ENCODE assay signal across 10 mouse cellular contexts in genomic region chr2:31845896-31846691, GRCm38 (mm10). TPM values are rescaled to one million over a fixed set of nuclear protein-coding genes. Genes with fewer than 3 reads are reported as not detected.
DNase-seq lines count a peak whose midpoint lies in the region; ATAC-seq lines count a peak whose summit lies in the region.
"Had no signal": no experiment of that assay in that cellular context is flagged by ENCODE, and none has a peak within 500 bp of the region (broad histone marks: within the 10 kb centered on the region; RNA-seq: fewer than 3 reads in every experiment).

Gene Fibcd1, minus strand, starts transcription at chr2:31846005.

- under 1% methylated on average over 88 of the region's 88 CpGs for WGBS in liver, embryonic 13.5 days (ENCODE audit: insufficient replicate concordance)
- under 1% methylated on average over 70 of the region's 88 CpGs for WGBS in stomach, embryonic 16.5 days

- DNase-seq in frontal cortex, postnatal 10 days (ENCODE audit: low spot score in 2 of 2): no peak
- peak; percentile 53 for DNase-seq in right cerebral cortex, postnatal 4 days
- no peak for DNase-seq in right cerebral cortex, postnatal 25 days
- peak; percentile 22 for DNase-seq in heart, postnatal 4 days
- DNase-seq in liver, embryonic 13.5 days: no peak
- DNase-seq in spleen, adult 18-20 months: no peak

- peaks cover 68% of the 10 kb centered on the region for H3K27me3 ChIP-seq in liver, embryonic 13.5 days
- H3K27me3 ChIP-seq in stomach, embryonic 16.5 days (ENCODE audit: control insufficient read depth, insufficient read depth, low read length): peaks cover 40% of the 10 kb centered on the region

- peaks cover 21% of the 10 kb centered on the region for H3K4me1 ChIP-seq in liver, embryonic 13.5 days (replicated peaks)
- H3K4me1 ChIP-seq in stomach, embryonic 16.5 days (ENCODE audit: control insufficient read depth, insufficient read depth, low read length): peaks cover 11% of the 10 kb centered on the region

- no peaks in the 10 kb centered on the region for H3K9me3 ChIP-seq in liver, embryonic 13.5 days (replicated peaks)
- no peaks in the 10 kb centered on the region for H3K9me3 ChIP-seq in stomach, embryonic 16.5 days (replicated peaks; ENCODE audit: control insufficient read depth, low read length)

- H3K27ac ChIP-seq in liver, embryonic 13.5 days: no peak within 1 kb of the TSS
- no peak within 1 kb of the TSS for H3K27ac ChIP-seq in stomach, embryonic 16.5 days (ENCODE audit: low read length)

- peak within 1 kb of the TSS; percentile 22; the same call in 1 of the 2 replicates for H3K9ac ChIP-seq in liver, embryonic 13.5 days
- peak within 1 kb of the TSS; percentile 52 for H3K9ac ChIP-seq in stomach, embryonic 16.5 days (ENCODE audit: low read length)

- peak within 1 kb of the TSS; percentile 48 for H3K4me3 ChIP-seq in liver, embryonic 13.5 days (replicated peaks)
- H3K4me3 ChIP-seq in stomach, embryonic 16.5 days (replicated peaks; ENCODE audit: low read length): peak within 1 kb of the TSS; percentile 60

- no peaks in the 10 kb centered on the region for H3K36me3 ChIP-seq in liver, embryonic 13.5 days
- H3K36me3 ChIP-seq in stomach, embryonic 16.5 days (ENCODE audit: control insufficient read depth, insufficient read depth, low read length): no peaks in the 10 kb centered on the region

- peak within 1 kb of the TSS; percentile 66 for H3K4me2 ChIP-seq in liver, embryonic 13.5 days
- peak within 1 kb of the TSS; percentile 98 for H3K4me2 ChIP-seq in stomach, embryonic 16.5 days (ENCODE audit: low read depth, low read length)

- ATAC-seq in frontal cortex, adult (ENCODE audit: low TSS enrichment): peak; percentile 57; the same call in 1 of the 2 replicates
- ATAC-seq in liver, embryonic 13.5 days (ENCODE audit: low read depth): no peak
- 0 out of 2 replicates have a peak, but pooled peaks have one; percentile 24 for ATAC-seq in stomach, embryonic 16.5 days (ENCODE audit: insufficient read depth, low FRiP score)

RNA-seq across cellular contexts. Expression of gene Fibcd1, which starts in this region (rescaled TPM):
- total RNA-seq in heart, postnatal 4 days (2021): not detected
- polyA plus RNA-seq in liver, embryonic 13.5 days (2015; fragmentation: Nextera tagmentation; extraction: Ambion mirVana): 0.03 TPM in 1 of 2 replicates, not detected in the other
- 0.19 and 0.24 TPM in 2 replicates for polyA plus RNA-seq in stomach, embryonic 16.5 days (2015; fragmentation: Nextera tagmentation; extraction: Ambion mirVana)
- total RNA-seq: hematopoietic stem cell, adult 5-6 weeks; MEL had no signal

Comparison
In these comparisons a context has a peak if more than half of its experiments do, and no peak if none do; other contexts are left out.
1. Peak in DNase-seq in heart, postnatal 4 days; RNA of the gene not detected or under 1 TPM.
2. Peak in ATAC-seq, H3K4me3 ChIP-seq, H3K9ac ChIP-seq and H3K4me2 ChIP-seq in stomach, embryonic 16.5 days; RNA of the gene not detected or under 1 TPM.